Mouse (Mus musculus): ENCODE results near the gene Hes1. TPM values are rescaled to one million over a fixed set of nuclear protein-coding genes. Genes with fewer than 3 reads are reported as not detected.

Gene Hes1
- total RNA-seq, 1 experiment, result 17.5 TPM

DNA sequence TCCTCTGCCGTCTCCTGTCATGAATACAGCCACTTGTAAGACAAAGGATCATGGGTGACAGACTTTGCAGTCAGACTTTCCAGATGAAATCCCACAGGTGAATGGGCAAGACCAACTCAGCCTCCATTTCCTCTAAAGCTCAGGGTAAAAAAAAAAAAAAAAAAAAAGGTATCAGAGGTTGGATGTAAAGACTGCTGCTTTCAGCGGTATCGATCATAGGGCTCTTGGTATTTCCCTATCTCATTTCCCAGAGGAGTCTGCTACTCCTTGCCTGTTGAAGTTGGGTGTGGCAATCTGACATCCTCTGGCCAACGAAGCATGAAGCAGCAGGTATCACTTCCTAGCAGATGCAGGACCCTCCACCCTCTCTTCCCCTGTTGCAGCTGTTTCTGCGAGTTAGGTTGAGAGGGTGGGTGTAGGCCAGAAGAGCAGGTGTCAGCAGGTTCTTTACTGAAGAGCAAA, 29.2 kb upstream of the Hes1 start:
- Histone ChIP-seq H3K4me3 (ENCODE audit: insufficient read depth in 1 of 2, low read depth in 1 of 2, low read length in 2 of 2, poor library complexity in 1 of 2, severe bottlenecking in 1 of 2) (no peak overlapping the region), H3K9me3 (ENCODE audit: control insufficient read depth, insufficient read depth, low read depth, low read length) (no peaks in the 10 kb centered on the region), H3K27ac (ENCODE audit: insufficient read depth, low read depth, low read length, poor library complexity, severe bottlenecking) (no peak overlapping the region), H3K9ac (ENCODE audit: insufficient read depth, low read depth, low read length, poor library complexity, severe bottlenecking) (no peak overlapping the region), H3K4me1 (ENCODE audit: control insufficient read depth in 2 of 2, insufficient read depth in 2 of 2, low read length in 2 of 2, poor library complexity in 1 of 2) (peaks cover 2 to 20% of the 10 kb centered on the region in 2 experiments; a peak in 2 of 4 replicates), H3K36me3 (ENCODE audit: control insufficient read depth, insufficient read depth, low read length, poor library complexity, severe bottlenecking) (no peaks in the 10 kb centered on the region)
- in situ Hi-C loops (cut with MboI; ENCODE audit: low sequenced_read_pairs in 2 of 2, unreplicated experiment in 2 of 2), result no loop called here
- TF ChIP-seq MAFK (IDR thresholded peaks at IDR 0.05; ENCODE audit: insufficient read depth, low read depth, low read length) (no peak), ZNF384 (IDR thresholded peaks at IDR 0.05; ENCODE audit: low read depth, low read length) (peak; percentile 22; the same call in 1 of the 2 replicates), HCFC1 (IDR thresholded peaks at IDR 0.05; ENCODE audit: borderline replicate concordance, insufficient read depth, low read length) (no peak)
- DNase-seq (ENCODE audit: low read depth, low spot score), result no peak

- Histone ChIP-seq H3K9me3 (ENCODE audit: control insufficient read depth, insufficient read depth, low read depth, low read length) (no peaks in the 10 kb centered on the region), H3K9ac (ENCODE audit: insufficient read depth, low read depth, low read length, poor library complexity, severe bottlenecking) (no peak overlapping the region), H3K4me3 (ENCODE audit: insufficient read depth in 1 of 2, low read depth in 1 of 2, low read length in 2 of 2, poor library complexity in 1 of 2, severe bottlenecking in 1 of 2) (no peak overlapping the region), H3K36me3 (ENCODE audit: control insufficient read depth, insufficient read depth, low read length, poor library complexity, severe bottlenecking) (no peaks in the 10 kb centered on the region), H3K27ac (ENCODE audit: insufficient read depth, low read depth, low read length, poor library complexity, severe bottlenecking) (no peak overlapping the region), H3K4me1 (ENCODE audit: control insufficient read depth in 2 of 2, insufficient read depth in 2 of 2, low read length in 2 of 2, poor library complexity in 1 of 2) (peaks cover 2 to 20% of the 10 kb centered on the region in 2 experiments; a peak in 2 of 4 replicates)
- in situ Hi-C loops (cut with MboI; ENCODE audit: low sequenced_read_pairs in 2 of 2, unreplicated experiment in 2 of 2), result no loop called here
- TF ChIP-seq ZNF384 (IDR thresholded peaks at IDR 0.05; ENCODE audit: low read depth, low read length) (no peak), HCFC1 (IDR thresholded peaks at IDR 0.05; ENCODE audit: borderline replicate concordance, insufficient read depth, low read length) (no peak), ZC3H11A (IDR thresholded peaks at IDR 0.05; ENCODE audit: borderline replicate concordance, low read depth, low read length) (no peak), MAFK (IDR thresholded peaks at IDR 0.05; ENCODE audit: insufficient read depth, low read depth, low read length) (no peak), CHD2 (IDR thresholded peaks at IDR 0.05; ENCODE audit: low read depth, low read length) (no peak)
- DNase-seq (ENCODE audit: low read depth, low spot score), result no peak
These were observed 28.1 kb upstream of the Hes1 start for GRCm38 (mm10) chr16:30036104-30036503.

DNA sequence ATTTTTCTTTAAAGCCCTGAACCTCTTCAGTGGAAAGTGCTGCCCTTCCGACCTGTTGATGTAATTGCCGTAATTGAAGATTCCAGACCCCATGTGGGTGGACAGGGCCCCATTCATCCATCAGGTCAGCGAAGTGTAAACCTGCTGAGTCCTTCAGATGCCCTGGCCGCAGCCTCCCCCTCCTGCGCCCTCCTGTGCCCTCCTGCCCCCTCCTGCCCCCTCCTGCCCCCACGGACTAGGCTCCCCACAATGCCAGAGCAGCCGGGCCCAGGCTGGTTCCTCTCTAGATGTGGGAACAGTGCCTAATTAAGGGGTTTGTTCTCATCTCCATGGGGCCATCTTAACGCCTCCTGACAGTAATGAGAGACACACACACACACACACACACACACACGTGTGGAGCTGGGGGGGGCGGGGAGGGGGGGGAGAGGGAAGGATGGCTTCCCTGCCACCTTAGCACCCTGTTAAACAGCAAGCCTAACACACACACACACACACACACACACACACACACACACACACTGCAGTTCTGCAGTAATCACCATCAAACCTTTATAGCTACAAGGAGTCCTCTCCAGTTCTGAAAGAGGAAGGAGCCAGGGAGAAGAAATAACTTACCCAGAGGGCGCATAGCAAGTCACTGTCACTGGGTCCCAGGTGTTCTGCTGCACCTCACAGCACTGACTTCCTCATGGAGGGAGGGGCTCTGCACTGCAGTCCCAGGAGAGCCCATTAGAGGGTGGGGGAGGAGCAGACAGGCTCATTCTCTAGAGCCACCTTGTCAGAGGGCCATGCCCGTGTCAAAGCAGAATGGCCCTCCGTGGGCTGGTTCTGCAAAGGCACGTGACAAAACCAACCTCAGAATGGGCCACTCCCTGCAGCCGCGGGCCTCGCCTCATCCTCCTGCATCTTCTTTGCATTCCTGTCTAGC, 25.3 kb upstream of the Hes1 start:
- peaks cover 2 to 18% of the 10 kb centered on the region in 2 experiments; a peak in 2 of 4 replicates for H3K4me1 ChIP-seq (ENCODE audit: control insufficient read depth in 2 of 2, insufficient read depth in 2 of 2, low read length in 2 of 2, poor library complexity in 1 of 2)
- no peak overlapping the region for H3K9ac ChIP-seq (ENCODE audit: insufficient read depth, low read depth, low read length, poor library complexity, severe bottlenecking)
- in situ Hi-C loops (cut with MboI; ENCODE audit: low sequenced_read_pairs in 2 of 2, unreplicated experiment in 2 of 2), result no loop called here
- DNase-seq (ENCODE audit: low read depth, low spot score), result peak; percentile 54
- no peak overlapping the region for H3K4me3 ChIP-seq (ENCODE audit: insufficient read depth in 1 of 2, low read depth in 1 of 2, low read length in 2 of 2, poor library complexity in 1 of 2, severe bottlenecking in 1 of 2)
- H3K36me3 ChIP-seq (ENCODE audit: control insufficient read depth, insufficient read depth, low read length, poor library complexity, severe bottlenecking), result no peaks in the 10 kb centered on the region
- H3K9me3 ChIP-seq (ENCODE audit: control insufficient read depth, insufficient read depth, low read depth, low read length), result no peaks in the 10 kb centered on the region
- no peak overlapping the region for H3K27ac ChIP-seq (ENCODE audit: insufficient read depth, low read depth, low read length, poor library complexity, severe bottlenecking)
- TF ChIP-seq MAFK (IDR thresholded peaks at IDR 0.05; ENCODE audit: insufficient read depth, low read depth, low read length) (no peak), CHD2 (IDR thresholded peaks at IDR 0.05; ENCODE audit: low read depth, low read length) (no peak), HCFC1 (IDR thresholded peaks at IDR 0.05; ENCODE audit: borderline replicate concordance, insufficient read depth, low read length) (no peak), ZC3H11A (IDR thresholded peaks at IDR 0.05; ENCODE audit: borderline replicate concordance, low read depth, low read length) (no peak)

- in situ Hi-C loops (cut with MboI; ENCODE audit: low sequenced_read_pairs in 2 of 2, unreplicated experiment in 2 of 2), result no loop called here
- H3K27ac ChIP-seq (ENCODE audit: insufficient read depth, low read depth, low read length, poor library complexity, severe bottlenecking), result no peak overlapping the region
- no peak overlapping the region for H3K4me3 ChIP-seq (ENCODE audit: insufficient read depth in 1 of 2, low read depth in 1 of 2, low read length in 2 of 2, poor library complexity in 1 of 2, severe bottlenecking in 1 of 2)
- TF ChIP-seq ZNF384 (IDR thresholded peaks at IDR 0.05; ENCODE audit: low read depth, low read length), result no peak
- no peak for TF ChIP-seq CHD2 (IDR thresholded peaks at IDR 0.05; ENCODE audit: low read depth, low read length)
- no peak for TF ChIP-seq MAFK (IDR thresholded peaks at IDR 0.05; ENCODE audit: insufficient read depth, low read depth, low read length)
- no peak for TF ChIP-seq ZC3H11A (IDR thresholded peaks at IDR 0.05; ENCODE audit: borderline replicate concordance, low read depth, low read length)
- no peak for TF ChIP-seq HCFC1 (IDR thresholded peaks at IDR 0.05; ENCODE audit: borderline replicate concordance, insufficient read depth, low read length)
- peaks cover 0 to 15% of the 10 kb centered on the region in 2 experiments; a peak in 2 of 4 replicates for H3K4me1 ChIP-seq (ENCODE audit: control insufficient read depth in 2 of 2, insufficient read depth in 2 of 2, low read length in 2 of 2, poor library complexity in 1 of 2)
- no peaks in the 10 kb centered on the region for H3K9me3 ChIP-seq (ENCODE audit: control insufficient read depth, insufficient read depth, low read depth, low read length)
- no peak for DNase-seq (ENCODE audit: low read depth, low spot score)
- no peaks in the 10 kb centered on the region for H3K36me3 ChIP-seq (ENCODE audit: control insufficient read depth, insufficient read depth, low read length, poor library complexity, severe bottlenecking)
- no peak overlapping the region for H3K9ac ChIP-seq (ENCODE audit: insufficient read depth, low read depth, low read length, poor library complexity, severe bottlenecking)
These were observed 24.3 kb upstream of the Hes1 start for GRCm38 (mm10) chr16:30039841-30040240.
